Mouse (Mus musculus) retina, postnatal 7 days (tissue): ENCODE measurements around the gene Spock1.
"Not testable (repeated sequence)": the region's sequence is repeated elsewhere in the genome, so short reads cannot be mapped to it uniquely, and the experiment has no call there.

Experiments
- DNase-seq: peaks from one replicate; pipeline ENCODE4 v3.0.0-alpha.2; 2012; ENCODE audit warnings: low read depth, low spot score

Gene Spock1

GRCm38 (mm10) chr13:57603226-57603625, 304.9 kb downstream of the Spock1 start:
- no peak for DNase-seq

GRCm38 (mm10) chr13:57595761-57596051, 312.4 kb downstream of the Spock1 start:
- no peak for DNase-seq

GRCm38 (mm10) chr13:57595032-57595760, 312.9 kb downstream of the Spock1 start:
- no peak for DNase-seq

GRCm38 (mm10) chr13:57589338-57589914, 318.7 kb downstream of the Spock1 start:
- DNase-seq = not testable (repeated sequence)

- DNase-seq = no peak
Observed at GRCm38 (mm10) chr13:57588558-57589273, 319.4 kb downstream of the Spock1 start.

- no peak for DNase-seq
Observed at GRCm38 (mm10) chr13:57585131-57585530, 323.0 kb downstream of the Spock1 start.

- no peak for DNase-seq
Observed at GRCm38 (mm10) chr13:57582314-57582976, 325.7 kb downstream of the Spock1 start.

- no peak for DNase-seq
Observed at GRCm38 (mm10) chr13:57577541-57578244, 330.4 kb downstream of the Spock1 start.

GRCm38 (mm10) chr13:57573501-57573900, 334.6 kb downstream of the Spock1 start:
- DNase-seq = no peak

- no peak for DNase-seq
Observed at GRCm38 (mm10) chr13:57568404-57568803, 339.7 kb downstream of the Spock1 start.

GRCm38 (mm10) chr13:57555186-57555585, 352.9 kb downstream of the Spock1 start:
- no peak for DNase-seq

- peak; percentile 16 for DNase-seq
Observed at GRCm38 (mm10) chr13:57549743-57550142, 358.4 kb downstream of the Spock1 start.

GRCm38 (mm10) chr13:57536988-57537547, 371.1 kb downstream of the Spock1 start:
- no peak for DNase-seq

GRCm38 (mm10) chr13:57534325-57534724, 373.8 kb downstream of the Spock1 start:
- no peak for DNase-seq

- no peak for DNase-seq
Observed at GRCm38 (mm10) chr13:57525946-57526345, 382.2 kb downstream of the Spock1 start.

GRCm38 (mm10) chr13:57524546-57524945, 383.6 kb downstream of the Spock1 start:
- no peak for DNase-seq

- DNase-seq = no peak
Observed at GRCm38 (mm10) chr13:57523366-57523765, 384.8 kb downstream of the Spock1 start.

GRCm38 (mm10) chr13:57522319-57522718, 385.8 kb downstream of the Spock1 start:
- no peak for DNase-seq

- DNase-seq = peak; percentile 20
Observed at GRCm38 (mm10) chr13:57521152-57521551, 387.0 kb downstream of the Spock1 start.

- DNase-seq = no peak
Observed at GRCm38 (mm10) chr13:57519790-57520189, 388.3 kb downstream of the Spock1 start.

- no peak for DNase-seq
Observed at GRCm38 (mm10) chr13:57515737-57516136, 392.4 kb downstream of the Spock1 start.
